Mouse (Mus musculus) hindbrain, embryonic 12.5 days (tissue): Measurements from ENCODE around the gene Elovl6. TPM values are rescaled to one million over a fixed set of nuclear protein-coding genes. Genes with fewer than 3 reads are reported as not detected.

Source experiments
- microRNA-seq: library from miRNA; unstranded; fragments of <30 nt; microRNA quantifications from one replicate; pipeline ENCODE4, GENCODE M21; 2017
- polyA plus RNA-seq: library from polyadenylated mRNA; unstranded; fragments of >200 nt; fragmentation: Nextera tagmentation; extraction: Ambion mirVana; gene quantifications from 2 replicates; pipeline ENCODE4 v1.2.1, GENCODE M21; 2016

The Elovl6 gene
- polyA plus RNA-seq, 1 experiment from 2014 or later, result 33.1 TPM

Small RNAs within 50 kb of the gene (microRNA-seq; reads per million reads assigned to microRNA genes)
- gene Gm24515, result not detected

Other genes with a start within 250 kb of the Elovl6 start
- gene Enpep, start 199.6 kb upstream of the Elovl6 start, polyA plus RNA-seq, result 1.6 and 2.2 TPM in 2 replicates
- gene Egf, start 223.0 kb downstream of the Elovl6 start, polyA plus RNA-seq, result 2.2 and 2.9 TPM in 2 replicates